Mouse (Mus musculus) small intestine, adult 2 months (tissue): Measurements from ENCODE around the gene Lrrn2.

ENCODE experiments used
- CTCF ChIP-seq: fragments of 200-500 bp; IDR thresholded peaks from 2 replicates; pipeline ENCODE4 v1.5.1; 2012; ENCODE audit warnings: low read depth, mild to moderate bottlenecking, control low read depth, inconsistent platforms, low read length, moderate library complexity, mixed read lengths; ENCODE audit not compliant: insufficient replicate concordance, insufficient read length; ENCODE audit errors: extremely low read depth
- POLR2A ChIP-seq: fragments of 200-500 bp; IDR thresholded peaks from 2 replicates; pipeline ENCODE4 v1.6.1; 2012; ENCODE audit warnings: low read depth, mild to moderate bottlenecking, control low read depth, inconsistent platforms, low read length, moderate library complexity

DNA sequence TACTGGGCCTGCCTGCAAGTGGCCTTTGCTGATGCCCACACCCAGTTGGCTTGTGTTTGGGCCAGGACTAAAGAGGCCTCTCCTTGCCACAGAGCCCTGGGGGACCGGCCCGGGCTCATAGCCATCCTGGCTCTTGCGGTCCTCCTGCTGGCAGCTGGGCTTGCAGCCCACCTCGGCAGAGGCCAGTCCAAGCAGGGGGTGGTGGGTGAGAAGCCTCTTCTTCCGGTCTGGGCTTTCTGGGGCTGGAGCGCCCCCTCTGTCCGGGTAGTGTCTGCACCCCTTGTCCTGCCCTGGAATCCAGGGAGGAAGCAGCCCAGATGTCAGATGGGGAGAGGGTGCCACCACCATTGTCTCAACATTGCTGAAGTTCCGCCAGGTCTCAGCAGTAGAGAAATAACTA, 58.9 kb downstream of the Lrrn2 start:
- no peak for TF ChIP-seq CTCF
- TF ChIP-seq POLR2A = no peak
